9 mouse cellular contexts compared by ENCODE assay signal in the genomic region with DNA sequence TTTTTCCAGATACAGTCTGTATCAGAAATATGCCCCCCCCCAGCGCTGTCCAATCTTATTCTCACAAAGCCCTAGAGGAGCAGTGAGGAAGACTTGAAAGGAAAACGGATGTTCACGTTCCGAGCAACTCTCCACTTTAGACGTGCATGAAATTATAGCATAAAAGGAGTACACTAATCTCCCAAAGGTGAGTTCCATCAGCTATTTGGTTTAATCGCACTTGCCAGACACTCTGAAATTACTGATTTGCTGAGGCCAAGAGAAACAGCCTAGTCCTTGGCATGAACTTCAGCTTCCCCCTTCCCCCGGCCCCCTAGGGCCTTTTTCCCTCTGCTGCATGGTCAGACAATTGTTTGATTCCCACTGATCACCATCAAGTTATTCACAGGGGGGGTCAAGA. TPM values are rescaled to one million over a fixed set of nuclear protein-coding genes. Genes with fewer than 3 reads are reported as not detected.
DNase-seq lines count a peak whose midpoint lies in the region; ATAC-seq and TF ChIP-seq lines count a peak whose summit lies in the region.
"Had no signal": no experiment of that assay in that cellular context is flagged by ENCODE, and none has a peak within 500 bp of the region (broad histone marks: within the 10 kb centered on the region; RNA-seq: fewer than 3 reads in every experiment).

No protein-coding gene starts in this region.

- no peaks in the 10 kb centered on the region for H3K27me3 ChIP-seq in heart, embryonic 14.5 days (ENCODE audit: control insufficient read depth, insufficient read depth, low read length)
- no peaks in the 10 kb centered on the region for H3K27me3 ChIP-seq in G1E (ENCODE audit: insufficient read depth, low read length)
- no peaks in the 10 kb centered on the region for H3K27me3 ChIP-seq in hindbrain, embryonic 12.5 days
- no peaks in the 10 kb centered on the region for H3K27me3 ChIP-seq in midbrain, embryonic 13.5 days
- H3K27me3 ChIP-seq: Patski had no signal

- H3K27ac ChIP-seq in heart, embryonic 14.5 days (replicated peaks in 1 of 2; ENCODE audit: control insufficient read depth in 1 of 2, insufficient read depth in 1 of 2, low read depth in 2 of 2, low read length in 2 of 2) = no peak overlapping the region
- H3K27ac ChIP-seq in hindbrain, embryonic 12.5 days = no peak overlapping the region
- H3K27ac ChIP-seq in midbrain, embryonic 13.5 days = no peak overlapping the region

- 0 out of 2 replicates have a peak, but pooled peaks cover 2% of the 10 kb centered on the region for H3K36me3 ChIP-seq in heart, embryonic 14.5 days (ENCODE audit: control insufficient read depth, insufficient read depth, low read length)
- peaks cover 40% of the 10 kb centered on the region for H3K36me3 ChIP-seq in G1E (replicated peaks)
- H3K36me3 ChIP-seq in hindbrain, embryonic 12.5 days = no peaks in the 10 kb centered on the region
- no peaks in the 10 kb centered on the region for H3K36me3 ChIP-seq in midbrain, embryonic 13.5 days

- DNase-seq in heart, adult 11 months = no peak
- DNase-seq in G1E (ENCODE audit: low spot score) = no peak
- no peak for DNase-seq in adrenal gland, adult 18-20 months (ENCODE audit: low spot score in 2 of 2)
- DNase-seq in spleen, postnatal 14 days (ENCODE audit: low spot score in 2 of 2) = no peak
- no peak for DNase-seq in kidney, postnatal 14 days

- peak overlapping the region; percentile 70 to 92 for H3K4me3 ChIP-seq in heart, embryonic 14.5 days (ENCODE audit: control insufficient read depth in 1 of 2, insufficient read depth in 1 of 2, low read depth in 1 of 2, low read length in 2 of 2)
- peak overlapping the region; percentile 84 for H3K4me3 ChIP-seq in G1E (ENCODE audit: low read depth, low read length)
- peak overlapping the region; percentile 99 for H3K4me3 ChIP-seq in hindbrain, embryonic 12.5 days
- H3K4me3 ChIP-seq in midbrain, embryonic 13.5 days (replicated peaks) = peak overlapping the region; percentile 98

- peak overlapping the region; percentile 88 for H3K4me2 ChIP-seq in heart, embryonic 14.5 days (ENCODE audit: low read length)
- H3K4me2 ChIP-seq in hindbrain, embryonic 12.5 days (replicated peaks) = peak overlapping the region; percentile 93
- H3K4me2 ChIP-seq in midbrain, embryonic 13.5 days (replicated peaks) = peak overlapping the region; percentile 97

- H3K9me3 ChIP-seq in heart, embryonic 14.5 days (ENCODE audit: control insufficient read depth, low read length) = no peaks in the 10 kb centered on the region
- no peaks in the 10 kb centered on the region for H3K9me3 ChIP-seq in G1E (replicated peaks)
- no peaks in the 10 kb centered on the region for H3K9me3 ChIP-seq in hindbrain, embryonic 12.5 days (replicated peaks)
- H3K9me3 ChIP-seq in midbrain, embryonic 13.5 days = no peaks in the 10 kb centered on the region

- H3K9ac ChIP-seq in heart, embryonic 14.5 days (ENCODE audit: low read length) = peak overlapping the region; percentile 87
- H3K9ac ChIP-seq in hindbrain, embryonic 12.5 days = peak overlapping the region; percentile 97
- H3K9ac ChIP-seq in midbrain, embryonic 13.5 days (replicated peaks) = peak overlapping the region; percentile 98

- peaks cover 13 to 38% of the 10 kb centered on the region in 2 experiments for H3K4me1 ChIP-seq in heart, embryonic 14.5 days (ENCODE audit: control insufficient read depth in 2 of 2, insufficient read depth in 2 of 2, low read length in 2 of 2)
- peaks cover 50% of the 10 kb centered on the region for H3K4me1 ChIP-seq in G1E (ENCODE audit: insufficient read depth, low read depth, low read length)
- H3K4me1 ChIP-seq in hindbrain, embryonic 12.5 days = peaks cover 28% of the 10 kb centered on the region
- peaks cover 42% of the 10 kb centered on the region for H3K4me1 ChIP-seq in midbrain, embryonic 13.5 days (replicated peaks)

- no peak for TF ChIP-seq CTCF in G1E (IDR thresholded peaks at IDR 0.05; ENCODE audit: low read depth, low read length)

- WGBS in heart, embryonic 14.5 days = 7% methylated on average over 7 of the region's 7 CpGs
- WGBS in hindbrain, embryonic 12.5 days = 5% methylated on average over 7 of the region's 7 CpGs
- WGBS in midbrain, embryonic 13.5 days = 5% methylated on average over 7 of the region's 7 CpGs

- ATAC-seq in heart, embryonic 14.5 days (ENCODE audit: insufficient number of reproducible peaks, insufficient read depth, low FRiP score, low read depth) = no peak
- no peak for ATAC-seq in G1E (ENCODE audit: extremely low read depth, insufficient number of reproducible peaks, low FRiP score, poor library complexity, severe bottlenecking)
- no peak for ATAC-seq in hindbrain, embryonic 12.5 days (ENCODE audit: low FRiP score)
- no peak for ATAC-seq in midbrain, embryonic 13.5 days
- ATAC-seq: Patski had no signal

RNA-seq across cellular contexts. Expression of gene Usp7, which starts 55.4 kb away (rescaled TPM):
- 27.3 and 28.3 TPM in 2 replicates for polyA plus RNA-seq in heart, embryonic 14.5 days (2014; fragmentation: Nextera tagmentation; extraction: Ambion mirVana)
- total RNA-seq in G1E (2014; fragmentation: Nextera tagmentation) (234 and 362 TPM in 2 replicates), G1E (2017) (132 and 150 TPM in 2 replicates)
- 25.9 and 26.9 TPM in 2 replicates for polyA plus RNA-seq in G1E (2012)
- polyA plus RNA-seq in hindbrain, embryonic 12.5 days (2016; fragmentation: Nextera tagmentation; extraction: Ambion mirVana) = 32.1 and 34.9 TPM in 2 replicates
- polyA plus RNA-seq in midbrain, embryonic 13.5 days (2015; fragmentation: Nextera tagmentation; extraction: Ambion mirVana) = 30.3 and 38.7 TPM in 2 replicates
- 100 to 1,000 TPM; 109 to 126 TPM for total RNA-seq in adrenal gland, adult 18-20 months (2021)

RNA-seq across cellular contexts. Expression of gene Gm5767, which starts 56.2 kb away (rescaled TPM):
- polyA plus RNA-seq in heart, embryonic 14.5 days (2014; fragmentation: Nextera tagmentation; extraction: Ambion mirVana) = not detected in 2 replicates
- total RNA-seq in G1E (2014; fragmentation: Nextera tagmentation) (not detected in 2 replicates), G1E (2017) (not detected in 2 replicates)
- polyA plus RNA-seq in G1E (2012) = not detected in 2 replicates
- polyA plus RNA-seq in hindbrain, embryonic 12.5 days (2016; fragmentation: Nextera tagmentation; extraction: Ambion mirVana) = not detected in 2 replicates
- polyA plus RNA-seq in midbrain, embryonic 13.5 days (2015; fragmentation: Nextera tagmentation; extraction: Ambion mirVana) = not detected in 2 replicates
- total RNA-seq in adrenal gland, adult 18-20 months (2021) = not detected
- polyA plus RNA-seq: Patski had no signal
